Mouse (Mus musculus): ENCODE data around the gene Tshb.

Gene Tshb

DNA sequence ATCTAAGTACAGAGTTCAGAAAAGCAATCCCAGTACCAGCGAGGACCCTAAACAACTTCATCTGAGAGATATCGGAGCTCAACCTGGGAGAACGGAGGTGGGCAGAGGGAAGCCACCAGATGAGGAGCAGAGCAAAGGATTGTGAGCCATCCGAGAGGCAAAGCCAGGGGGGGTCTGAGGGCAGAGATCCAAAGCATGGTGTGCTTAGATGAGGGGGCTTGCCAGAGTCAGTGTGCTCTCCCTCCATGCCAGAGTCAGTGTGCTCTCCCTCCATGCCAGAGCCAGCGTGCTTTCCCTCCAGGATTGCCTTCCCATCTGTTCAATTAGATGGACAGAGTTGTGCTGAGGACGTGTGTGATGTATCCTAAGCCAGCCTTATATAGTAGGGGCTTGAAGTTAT lies 45.4 kb downstream of the Tshb start:
- DNase-seq (ENCODE audit: low spot score), result no peak

DNA sequence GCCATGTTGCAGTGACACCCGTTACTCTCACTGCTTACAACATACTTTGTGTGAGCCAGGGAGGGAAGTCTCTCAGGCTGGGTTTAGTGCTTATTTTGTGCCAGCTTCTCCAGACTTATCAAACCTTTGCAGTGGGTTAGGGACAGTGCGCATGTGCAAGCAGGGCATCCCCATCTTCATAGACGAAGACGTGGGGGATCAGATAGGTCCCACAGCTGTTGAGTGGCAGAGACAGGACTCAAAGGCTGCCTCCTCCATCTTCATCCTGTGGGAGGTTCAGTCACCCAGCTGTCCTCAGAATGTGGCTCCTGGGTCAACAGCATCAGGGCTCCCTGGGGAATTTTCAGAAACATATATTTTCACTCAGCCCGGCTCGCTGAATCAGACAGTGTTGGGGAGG lies 46.1 kb downstream of the Tshb start:
- no peak for DNase-seq (ENCODE audit: low spot score)

DNA sequence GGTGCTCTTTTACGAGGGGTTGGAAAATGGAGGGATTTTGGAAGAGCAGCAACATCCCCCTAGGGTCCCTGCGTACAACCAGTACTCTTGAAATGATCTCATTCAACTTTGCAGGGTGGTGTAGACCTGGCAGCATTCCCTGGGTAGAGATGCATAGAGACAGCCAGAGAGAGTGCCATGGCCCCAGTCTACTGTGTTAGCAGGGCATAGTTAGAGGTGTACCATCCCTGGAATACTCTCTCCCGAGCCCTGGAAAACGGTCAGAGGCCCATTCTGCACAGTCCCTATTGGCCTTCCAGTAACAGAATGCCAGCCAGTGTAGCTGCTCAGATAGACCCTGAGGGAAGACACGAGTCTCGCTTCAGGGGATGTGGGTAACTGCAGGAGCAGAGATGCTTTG lies 46.9 kb downstream of the Tshb start:
- no peak for DNase-seq (ENCODE audit: low spot score)

DNA sequence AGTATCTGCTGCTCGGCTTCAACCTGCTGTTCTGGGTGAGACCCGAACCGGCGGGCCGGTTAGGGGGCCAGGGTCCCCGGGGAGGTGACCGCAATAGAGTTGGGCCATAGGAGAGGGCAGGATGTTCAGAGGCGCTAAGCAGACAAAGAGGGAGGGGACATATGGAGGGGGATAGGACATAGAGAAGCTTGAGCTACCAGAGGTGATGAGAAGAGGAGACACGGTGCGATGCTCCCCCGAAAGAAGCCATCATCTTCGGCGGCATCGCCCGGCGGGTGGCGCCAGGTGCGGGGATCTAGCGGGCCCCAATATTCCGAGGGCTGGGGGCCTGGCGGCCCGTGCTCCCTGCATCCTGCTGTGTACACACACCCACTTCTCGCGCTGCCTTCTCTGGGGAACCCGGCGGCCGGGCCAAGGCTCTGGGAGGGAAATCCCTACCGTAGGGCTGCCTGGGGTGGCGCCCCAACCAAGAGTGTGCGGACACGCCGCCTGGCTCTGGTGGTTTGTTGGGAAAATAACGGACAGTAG lies 47.4 kb downstream of the Tshb start:
- DNase-seq (ENCODE audit: low spot score), result peak; percentile 6

DNA sequence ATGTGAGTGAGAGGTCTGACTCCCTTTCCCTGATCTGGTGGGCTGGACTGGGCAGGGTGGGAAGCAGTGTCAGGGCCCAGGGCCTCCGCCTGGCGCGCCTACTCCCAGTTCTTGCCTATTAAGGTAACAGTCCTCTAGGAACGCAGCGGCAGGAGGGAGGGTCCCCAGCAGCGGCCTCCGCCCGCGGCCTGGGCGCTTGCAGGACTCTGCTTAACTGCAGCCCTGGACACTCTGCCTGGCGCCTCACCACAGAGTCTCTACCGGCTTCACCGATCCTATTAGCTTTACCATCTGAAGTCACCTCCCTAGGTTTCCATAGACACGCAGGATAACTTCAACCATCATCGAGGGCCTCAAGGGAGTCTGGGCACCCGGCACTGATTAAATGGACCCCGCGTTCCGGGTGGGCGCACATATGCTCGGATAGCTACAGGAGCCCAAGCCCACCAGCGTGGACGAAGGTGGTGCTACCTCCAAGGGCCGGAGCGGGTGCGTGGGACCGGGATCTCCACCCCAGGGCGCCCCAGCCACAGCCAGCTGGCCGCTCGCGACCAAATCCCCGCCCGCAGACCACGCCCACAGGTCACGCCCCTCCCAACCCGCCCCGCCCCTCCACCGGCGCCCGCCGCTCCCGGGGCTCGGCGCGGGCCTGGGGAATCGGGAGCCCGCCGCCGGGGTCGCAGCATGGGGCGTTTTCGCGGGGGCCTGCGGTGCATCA lies 48.0 kb downstream of the Tshb start, which contains the start of gene Tspan2:
TSS of gene Tspan2 (plus strand) at position 217 of the 718 bp plus-strand sequence.
- DNase-seq (ENCODE audit: low spot score), result peak; percentile 39

DNA sequence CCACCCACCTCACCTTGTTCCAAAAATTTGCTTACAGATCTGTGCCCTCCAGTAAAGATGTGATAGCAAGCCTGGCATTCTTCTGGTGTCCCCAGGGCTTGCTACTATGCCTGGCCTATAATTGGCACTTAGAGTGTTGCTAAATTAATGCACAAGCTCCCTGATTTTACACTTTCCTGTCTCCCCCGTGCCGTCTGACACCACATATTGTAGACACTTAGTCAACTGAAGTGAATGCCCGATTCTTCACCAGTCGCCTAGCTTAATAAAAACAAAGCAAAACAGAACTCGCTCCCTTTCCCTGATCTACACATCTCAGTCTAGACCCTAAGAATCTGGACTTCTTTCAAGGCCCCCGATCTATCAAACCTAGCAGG lies 48.6 kb downstream of the Tshb start:
- no peak for DNase-seq (ENCODE audit: low spot score)

DNA sequence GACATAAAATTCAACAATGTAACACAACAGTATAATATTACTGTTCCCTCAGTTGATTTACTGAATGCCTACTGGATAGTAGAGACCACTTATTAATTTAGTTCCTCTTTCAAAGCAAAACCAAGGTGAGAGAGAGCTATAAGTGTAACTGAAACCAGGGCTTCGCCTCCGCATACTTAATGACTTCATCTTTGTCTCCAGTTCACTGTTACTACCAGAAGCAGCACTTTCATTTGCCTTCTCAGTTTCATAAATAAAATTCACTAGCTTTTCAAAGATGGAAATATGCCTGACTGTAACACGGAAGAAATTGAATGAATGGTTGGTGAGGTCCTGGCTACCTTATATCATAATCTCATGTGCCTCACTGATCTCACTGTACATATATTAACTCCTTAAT lies 49.5 kb downstream of the Tshb start:
- no peak for DNase-seq (ENCODE audit: low spot score)

DNA sequence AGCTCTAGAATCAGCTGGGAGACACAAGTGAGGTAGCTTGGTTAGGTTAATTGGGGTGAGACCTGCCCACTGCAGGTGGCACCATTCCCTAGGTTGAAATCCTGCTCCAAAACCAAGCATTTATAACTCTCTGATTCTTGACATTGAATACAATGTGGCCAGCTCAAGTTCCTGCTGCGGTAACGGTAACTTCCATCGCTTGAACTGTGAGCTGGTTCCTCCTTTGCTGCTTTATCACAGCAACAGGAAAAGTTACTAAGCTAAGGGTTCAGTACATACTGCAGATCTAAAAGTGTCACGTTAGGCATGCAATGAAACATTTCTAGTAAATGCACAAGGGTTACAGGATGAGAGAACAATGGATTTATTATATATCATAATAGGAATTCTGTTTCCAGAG lies 49.9 kb downstream of the Tshb start:
- no peak for DNase-seq (ENCODE audit: low spot score)

DNA sequence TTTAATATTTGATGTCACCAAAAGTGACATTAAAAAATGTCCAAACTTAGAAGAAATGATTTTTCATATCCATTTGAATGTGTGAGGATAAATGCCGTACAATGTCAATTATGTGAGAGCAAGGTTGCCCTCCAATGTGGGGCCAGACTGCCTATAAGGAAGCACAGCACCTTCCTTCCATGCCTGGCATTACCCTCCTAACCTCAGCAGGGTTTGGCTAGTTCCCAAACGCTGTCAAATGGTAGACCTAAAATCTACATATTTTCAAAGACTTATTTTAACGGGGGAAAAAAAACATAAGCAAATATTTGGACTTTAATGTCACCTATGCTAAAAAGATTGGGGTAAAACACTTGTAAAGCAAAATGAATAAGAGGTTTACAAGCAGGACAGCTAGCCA lies 51.4 kb downstream of the Tshb start:
- no peak for DNase-seq (ENCODE audit: low spot score)

DNA sequence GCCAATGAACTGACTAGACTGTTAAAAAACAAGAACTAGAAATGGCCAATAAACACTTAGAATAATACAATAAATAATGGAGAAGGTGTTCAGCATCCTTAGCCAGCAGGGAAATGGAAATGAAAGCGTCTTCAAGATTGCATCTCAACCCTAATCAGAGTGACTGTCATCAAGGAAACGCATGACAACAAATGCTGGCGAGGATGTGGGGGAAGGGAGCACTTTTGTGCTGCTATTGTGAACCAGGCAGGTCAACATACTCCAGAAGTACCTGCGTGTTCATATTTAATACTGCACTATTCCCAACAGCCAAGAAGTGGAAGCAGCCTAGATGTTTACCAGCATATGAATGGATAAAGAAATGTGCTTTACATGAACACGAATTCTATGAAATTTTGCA lies 53.1 kb downstream of the Tshb start:
- no peak for DNase-seq (ENCODE audit: low spot score)
